Mouse (Mus musculus): ENCODE measurements at regions not wholly inside any gene's neighbourhood (a gene's known extent, or its start where the extent isn't known, plus 50 kb on each side); places are given as distances from the start of the nearest gene placed in this dataset.

DNA sequence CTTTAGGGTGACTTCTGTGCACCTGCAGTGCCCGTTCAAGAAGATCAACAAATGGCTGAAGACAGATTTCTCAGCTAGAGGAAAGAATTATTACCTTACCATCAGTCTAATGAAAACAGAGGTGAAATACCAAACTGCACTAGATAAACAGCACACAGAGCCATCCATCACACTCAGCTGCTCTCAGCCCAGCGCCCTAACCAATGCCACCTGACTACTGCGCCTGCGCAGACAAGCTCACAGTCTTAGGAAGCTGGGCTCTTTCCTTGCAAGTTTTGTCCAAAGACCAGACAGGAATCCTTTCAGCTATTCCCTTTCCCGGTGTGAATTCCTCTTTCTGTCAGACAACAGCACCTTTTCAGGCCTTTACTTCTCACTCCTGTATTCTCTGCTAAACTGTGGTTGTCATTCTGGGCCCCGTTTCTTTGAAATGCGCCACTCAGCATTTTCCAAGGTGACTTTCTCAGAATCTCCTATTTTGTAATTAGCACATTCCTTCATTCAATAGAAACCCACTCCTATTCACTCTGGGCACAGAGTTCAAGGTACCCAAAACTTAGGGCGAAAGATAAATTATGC is 292.8 kb downstream of the Mtx2 start:
- TF ChIP-seq CTCF (IDR thresholded peaks at IDR 0.05; ENCODE audit: low read depth) (no peak), EP300 (optimal IDR thresholded peaks at IDR 0.05) (no peak)

All from stomach, postnatal 0 days (tissue).